21 mouse cellular contexts compared by ENCODE assay signal in the genomic region with DNA sequence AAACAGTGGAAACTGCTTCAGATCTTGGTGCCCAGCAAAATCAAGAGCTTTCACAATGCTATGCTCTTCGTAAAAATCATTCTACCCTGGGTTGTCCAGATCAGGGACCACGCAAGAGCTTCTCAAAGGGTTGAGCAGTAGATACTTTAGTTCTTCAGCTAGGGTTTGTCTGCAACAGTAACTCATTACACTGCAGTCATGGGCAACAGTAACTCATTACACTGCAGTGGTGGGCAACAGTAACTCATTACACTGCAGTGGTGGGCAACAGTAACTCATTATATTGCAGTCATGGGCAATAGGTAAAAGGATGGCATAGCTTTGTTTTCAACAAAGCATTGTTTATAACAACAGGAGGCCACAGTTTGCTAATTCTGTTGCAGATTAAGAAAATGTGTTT.
DNase-seq lines count a peak whose midpoint lies in the region; ATAC-seq lines count a peak whose summit lies in the region.
"Had no signal": no experiment of that assay in that cellular context is flagged by ENCODE, and none has a peak within 500 bp of the region (broad histone marks: within the 10 kb centered on the region; RNA-seq: fewer than 3 reads in every experiment).

No protein-coding gene starts in this region.

- WGBS in kidney, embryonic 16.5 days: 84% methylated on average over 2 of the region's 2 CpGs
- WGBS in midbrain, embryonic 11.5 days: 89% methylated on average over 2 of the region's 2 CpGs
- 90% methylated on average over 2 of the region's 2 CpGs for WGBS in midbrain, embryonic 16.5 days

- H3K9ac ChIP-seq in kidney, embryonic 16.5 days (replicated peaks; ENCODE audit: low read length): no peak overlapping the region
- H3K9ac ChIP-seq in midbrain, embryonic 11.5 days (ENCODE audit: low read length): no peak overlapping the region
- H3K9ac ChIP-seq in midbrain, embryonic 16.5 days (ENCODE audit: low read depth, low read length): no peak overlapping the region
- H3K9ac ChIP-seq: embryonic facial prominence, embryonic 13.5 days; embryonic facial prominence, embryonic 15.5 days; forebrain, embryonic 12.5 days had no signal

- peak; percentile 39; the same call in 1 of the 2 replicates for ATAC-seq in kidney, embryonic 16.5 days (ENCODE audit: low FRiP score, low TSS enrichment)
- ATAC-seq in midbrain, embryonic 11.5 days (ENCODE audit: low FRiP score): no peak
- ATAC-seq in midbrain, embryonic 16.5 days: no peak
- ATAC-seq: forebrain, embryonic 14.5 days; forebrain, embryonic 16.5 days had no signal

- H3K27ac ChIP-seq in kidney, embryonic 16.5 days (ENCODE audit: low read length): no peak overlapping the region
- H3K27ac ChIP-seq in midbrain, embryonic 11.5 days (ENCODE audit: low read depth, low read length): no peak overlapping the region
- no peak overlapping the region for H3K27ac ChIP-seq in midbrain, embryonic 16.5 days (ENCODE audit: low read length)
- H3K27ac ChIP-seq: embryonic facial prominence, embryonic 13.5 days; embryonic facial prominence, embryonic 15.5 days; forebrain, embryonic 10.5 days; forebrain, embryonic 12.5 days had no signal

- DNase-seq in kidney, postnatal 36 days: no peak
- peak; percentile 4 for DNase-seq in midbrain, embryonic 11.5 days (ENCODE audit: low spot score, missing footprints)
- DNase-seq: adrenal gland, adult 2 months; adrenal gland, postnatal 10 days; adrenal gland, postnatal 25 days; cerebellum, adult 11 months; cerebellum, adult 18-20 months; cerebellum, adult 8-10 months; cerebellum, adult 9-11 months; cerebellum, postnatal 14 days; cerebellum, postnatal 36 days; embryo, embryonic 11 days had no signal

- no peak overlapping the region for H3K4me2 ChIP-seq in kidney, embryonic 16.5 days (replicated peaks; ENCODE audit: low read depth, low read length)
- no peak overlapping the region for H3K4me2 ChIP-seq in midbrain, embryonic 11.5 days
- no peak overlapping the region for H3K4me2 ChIP-seq in midbrain, embryonic 16.5 days (ENCODE audit: low read length)
- H3K4me2 ChIP-seq: embryonic facial prominence, embryonic 13.5 days; embryonic facial prominence, embryonic 15.5 days; forebrain, embryonic 12.5 days had no signal

- H3K4me3 ChIP-seq in kidney, embryonic 16.5 days (ENCODE audit: low read length): no peak overlapping the region
- H3K4me3 ChIP-seq in midbrain, embryonic 11.5 days (ENCODE audit: low read depth, low read length): no peak overlapping the region
- H3K4me3 ChIP-seq in midbrain, embryonic 16.5 days (ENCODE audit: low read depth, low read length): no peak overlapping the region
- H3K4me3 ChIP-seq: embryonic facial prominence, embryonic 13.5 days; embryonic facial prominence, embryonic 15.5 days; erythroblast, embryonic 14.5 days; forebrain, embryonic 10.5 days; forebrain, embryonic 12.5 days had no signal

- no peaks in the 10 kb centered on the region for H3K36me3 ChIP-seq in kidney, embryonic 16.5 days (ENCODE audit: insufficient read depth, low read length)
- H3K36me3 ChIP-seq in midbrain, embryonic 11.5 days (ENCODE audit: control insufficient read depth, insufficient read depth, low read length): no peaks in the 10 kb centered on the region
- no peaks in the 10 kb centered on the region; the same call in 1 of the 2 replicates for H3K36me3 ChIP-seq in midbrain, embryonic 16.5 days (ENCODE audit: control insufficient read depth, insufficient read depth, low read length)
- H3K36me3 ChIP-seq: embryonic facial prominence, embryonic 13.5 days; embryonic facial prominence, embryonic 15.5 days; forebrain, embryonic 10.5 days; forebrain, embryonic 12.5 days had no signal

- H3K27me3 ChIP-seq in kidney, embryonic 16.5 days (ENCODE audit: insufficient read depth, low read length): no peaks in the 10 kb centered on the region
- no peaks in the 10 kb centered on the region for H3K27me3 ChIP-seq in midbrain, embryonic 11.5 days (ENCODE audit: control insufficient read depth, insufficient read depth, low read length)
- H3K27me3 ChIP-seq in midbrain, embryonic 16.5 days (ENCODE audit: control insufficient read depth, insufficient read depth, low read depth, low read length): no peaks in the 10 kb centered on the region
- H3K27me3 ChIP-seq: embryonic facial prominence, embryonic 13.5 days; embryonic facial prominence, embryonic 15.5 days; forebrain, embryonic 12.5 days had no signal

- H3K4me1 ChIP-seq in kidney, embryonic 16.5 days (ENCODE audit: insufficient read depth, low read length): no peaks in the 10 kb centered on the region
- H3K4me1 ChIP-seq in midbrain, embryonic 11.5 days (ENCODE audit: control insufficient read depth, insufficient read depth, low read length): no peaks in the 10 kb centered on the region
- no peaks in the 10 kb centered on the region for H3K4me1 ChIP-seq in midbrain, embryonic 16.5 days (ENCODE audit: control insufficient read depth, insufficient read depth, low read length)
- H3K4me1 ChIP-seq: embryonic facial prominence, embryonic 13.5 days; embryonic facial prominence, embryonic 15.5 days; forebrain, embryonic 10.5 days; forebrain, embryonic 12.5 days had no signal

- H3K9me3 ChIP-seq in kidney, embryonic 16.5 days (ENCODE audit: low read length): no peaks in the 10 kb centered on the region
- no peaks in the 10 kb centered on the region for H3K9me3 ChIP-seq in midbrain, embryonic 11.5 days (ENCODE audit: control insufficient read depth, low read length)
- H3K9me3 ChIP-seq in midbrain, embryonic 16.5 days (replicated peaks; ENCODE audit: control insufficient read depth, low read length, poor library complexity, severe bottlenecking): no peaks in the 10 kb centered on the region
- H3K9me3 ChIP-seq: embryonic facial prominence, embryonic 13.5 days; embryonic facial prominence, embryonic 15.5 days; forebrain, embryonic 10.5 days; forebrain, embryonic 12.5 days had no signal
